Mouse (Mus musculus) liver, embryonic 14.5 days (tissue): ENCODE results near the gene Smad3.

Source experiments
- CTCF ChIP-seq: IDR thresholded peaks from 2 replicates; pipeline ENCODE4 v1.5.1; 2016; ENCODE audit warnings: antibody characterized with exemption, low read depth, control low read depth
- EP300 ChIP-seq: IDR thresholded peaks from 2 replicates; pipeline ENCODE4 v1.6.1; 2016; ENCODE audit warnings: antibody characterized with exemption, low read depth

DNA sequence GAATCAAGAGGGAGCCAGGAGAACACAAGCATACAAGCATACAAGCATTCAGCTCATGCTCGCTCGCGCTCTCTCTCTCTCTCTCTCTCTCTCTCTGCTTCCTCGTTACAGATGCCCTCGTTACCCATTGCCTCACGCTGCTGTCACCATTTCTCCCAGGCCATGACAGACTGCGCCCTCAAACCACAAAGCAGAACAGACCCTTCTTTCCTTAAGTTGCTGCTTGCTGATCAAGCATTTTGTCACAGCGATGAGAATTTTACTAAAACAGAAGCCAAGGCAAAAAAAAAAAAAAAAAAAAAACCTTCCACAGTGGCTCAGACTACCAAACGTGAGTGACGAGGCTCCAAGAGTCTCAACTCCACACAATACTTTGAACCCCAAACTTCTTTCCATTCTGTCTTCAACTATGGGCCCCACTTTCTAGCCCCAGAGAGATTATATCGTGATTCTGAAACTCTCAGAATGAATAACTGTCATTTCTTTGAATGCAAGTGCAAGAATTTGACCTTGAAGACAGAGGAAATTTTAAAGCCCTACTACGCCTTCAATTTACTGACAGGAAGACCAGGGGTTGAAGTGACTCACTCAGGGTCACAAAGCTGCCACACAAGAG, 19.6 kb downstream of the Smad3 start:
- TF ChIP-seq CTCF (no peak), EP300 (no peak)
